ENCODE assay signal across 19 mouse cellular contexts in genomic region chr3:82124567-82124966, GRCm38 (mm10). TPM values are rescaled to one million over a fixed set of nuclear protein-coding genes. Genes with fewer than 3 reads are reported as not detected.
"Had no signal": no experiment of that assay in that cellular context is flagged by ENCODE, and none has a peak within 500 bp of the region (broad histone marks: within the 10 kb centered on the region; RNA-seq: fewer than 3 reads in every experiment).

No protein-coding gene starts in this region.

- H3K4me2 ChIP-seq: lung, embryonic 15.5 days; midbrain, embryonic 11.5 days; midbrain, embryonic 13.5 days; midbrain, embryonic 15.5 days; neural tube, embryonic 12.5 days; stomach, embryonic 15.5 days had no signal

- DNase-seq: lung, adult 2 months; lung, postnatal 4 days; retina, postnatal 1 day; right cerebral cortex, adult 18-20 months; right cerebral cortex, postnatal 25 days; thymus, adult 2 months; thymus, postnatal 25 days; thymus, postnatal 4 days had no signal

- H3K36me3 ChIP-seq: lung, embryonic 15.5 days; midbrain, embryonic 13.5 days; midbrain, embryonic 15.5 days; neural tube, embryonic 12.5 days; stomach, embryonic 15.5 days had no signal

- ATAC-seq: lung, postnatal 0 days; midbrain, embryonic 13.5 days; midbrain, embryonic 15.5 days had no signal

- H3K27ac ChIP-seq: liver, embryonic 14.5 days; lung, embryonic 15.5 days; midbrain, embryonic 13.5 days; midbrain, embryonic 15.5 days; neural tube, embryonic 12.5 days; stomach, embryonic 15.5 days; stomach, postnatal 0 days had no signal

- H3K9ac ChIP-seq: liver, embryonic 14.5 days; lung, embryonic 15.5 days; midbrain, embryonic 13.5 days; midbrain, embryonic 15.5 days; neural tube, embryonic 12.5 days; stomach, embryonic 15.5 days had no signal

- H3K4me3 ChIP-seq: lung, embryonic 15.5 days; megakaryocyte, embryonic 14.5 days; midbrain, embryonic 13.5 days; midbrain, embryonic 15.5 days; neural tube, embryonic 12.5 days; stomach, embryonic 15.5 days had no signal

- H3K9me3 ChIP-seq: lung, embryonic 15.5 days; megakaryocyte, embryonic 14.5 days; midbrain, embryonic 13.5 days; midbrain, embryonic 15.5 days; neural tube, embryonic 12.5 days; stomach, embryonic 15.5 days had no signal

- H3K4me1 ChIP-seq: midbrain, embryonic 13.5 days; midbrain, embryonic 15.5 days; neural tube, embryonic 12.5 days; stomach, embryonic 15.5 days had no signal

- H3K27me3 ChIP-seq: lung, embryonic 15.5 days; megakaryocyte, embryonic 14.5 days; midbrain, embryonic 13.5 days; midbrain, embryonic 15.5 days; neural tube, embryonic 12.5 days; stomach, embryonic 15.5 days had no signal

RNA-seq across cellular contexts. Expression of gene Gucy1a1, which starts 21.0 kb away (rescaled TPM):
- total RNA-seq: monocyte, adult 5-6 weeks had no signal
